Mouse (Mus musculus) heart, adult 2 months (tissue): ENCODE measurements at regions not wholly inside any gene's neighbourhood (a gene's known extent, or its start where the extent isn't known, plus 50 kb on each side); places are given as distances from the start of the nearest gene placed in this dataset.

ENCODE experiments used
- CTCF ChIP-seq: fragments of 200-600 bp; IDR thresholded peaks from 2 replicates; pipeline ENCODE4 v1.8.1; 2022; ENCODE audit warnings: antibody characterized with exemption, mild to moderate bottlenecking, moderate library complexity
- EP300 ChIP-seq: fragments of 200-500 bp; IDR thresholded peaks from 2 replicates; pipeline ENCODE4 v1.6.1; 2011; ENCODE audit warnings: low read depth, low read length, control low read depth; ENCODE audit not compliant: insufficient read depth

DNA sequence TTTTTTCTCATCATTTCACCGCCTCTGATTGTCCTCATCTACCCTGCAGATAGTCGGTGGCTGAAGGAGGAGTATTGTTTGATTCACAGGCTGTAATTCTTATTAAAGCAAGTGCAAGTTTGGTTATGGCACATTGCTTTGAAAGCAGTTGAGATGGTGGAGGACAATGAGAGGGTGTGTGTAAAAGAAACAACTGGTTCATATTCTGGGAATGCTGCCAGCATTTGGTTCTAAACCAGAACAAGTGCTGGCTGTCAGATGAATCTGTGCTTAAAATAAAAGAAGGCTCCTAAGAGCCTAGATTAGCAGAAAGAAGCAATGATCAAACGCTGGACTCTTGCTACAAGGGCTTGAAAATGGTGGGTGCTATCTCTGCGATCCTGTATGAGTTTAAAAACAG lies 622.7 kb upstream of the Fam241a start:
- TF ChIP-seq CTCF (no peak), EP300 (no peak)
